Mouse (Mus musculus): ENCODE measurements at regions not wholly inside any gene's neighbourhood (a gene's known extent, or its start where the extent isn't known, plus 50 kb on each side); places are given as distances from the start of the nearest gene placed in this dataset.

GRCm38 (mm10) chrX:76010631-76011030, 135.6 kb upstream of the Pls3 start:
- intact Hi-C loops (cut with DNase I): no loop called here
- Histone ChIP-seq H3K4me3 (no peak overlapping the region), H3K27ac (peak overlapping the region; percentile 65)
- no peak for TF ChIP-seq CTCF (IDR thresholded peaks at IDR 0.05)
- DNase-seq: no peak

GRCm38 (mm10) chrX:75978562-75978961, 103.6 kb upstream of the Pls3 start:
- H3K27ac ChIP-seq: no peak overlapping the region

GRCm38 (mm10) chrX:75974671-75975070, 99.7 kb upstream of the Pls3 start:
- no peak overlapping the region for H3K27ac ChIP-seq
- no peak for TF ChIP-seq CTCF (IDR thresholded peaks at IDR 0.05)
- DNase-seq: no peak
- intact Hi-C loops (cut with DNase I): no loop called here
- no peak overlapping the region for H3K4me3 ChIP-seq

More at GRCm38 (mm10) chrX:75978562-75978961, 103.6 kb upstream of the Pls3 start:
- intact Hi-C loops (cut with DNase I): no loop called here
- no peak for TF ChIP-seq CTCF (IDR thresholded peaks at IDR 0.05)
- H3K4me3 ChIP-seq: no peak overlapping the region
- no peak for DNase-seq

GRCm38 (mm10) chrX:75949694-75950093, 74.7 kb upstream of the Pls3 start:
- Histone ChIP-seq H3K27ac (no peak overlapping the region), H3K4me3 (no peak overlapping the region)
- no peak for DNase-seq
- no peak for TF ChIP-seq CTCF (IDR thresholded peaks at IDR 0.05)
- intact Hi-C loops (cut with DNase I): no loop called here

GRCm38 (mm10) chrX:75928903-75929302, 53.9 kb upstream of the Pls3 start:
- Histone ChIP-seq H3K27ac (no peak overlapping the region), H3K4me3 (no peak overlapping the region)
- no peak for DNase-seq
- no peak for TF ChIP-seq CTCF (IDR thresholded peaks at IDR 0.05)
- intact Hi-C loops (cut with DNase I): no loop called here

All from gastrocnemius, adult 2 months (tissue).